Mouse (Mus musculus) cerebellum, adult 2 months (tissue): Measurements from ENCODE around the gene Stxbp4.

Source experiments
- CTCF ChIP-seq: fragments of 200-500 bp; IDR thresholded peaks from 2 replicates; pipeline ENCODE4 v1.5.1; 2011; ENCODE audit warnings: low read depth, mild to moderate bottlenecking, control low read depth, low read length, moderate library complexity, borderline replicate concordance; ENCODE audit not compliant: insufficient read depth
- POLR2A ChIP-seq: fragments of 200-500 bp; IDR thresholded peaks from 2 replicates; pipeline ENCODE4 v1.6.1; 2011; ENCODE audit warnings: low read length, control low read depth, borderline replicate concordance; ENCODE audit not compliant: insufficient read depth

- no peak for TF ChIP-seq CTCF
- no peak for TF ChIP-seq POLR2A
Measured at GRCm38 (mm10) chr11:90470271-90470670, 167.6 kb downstream of the Stxbp4 start.
